Mouse (Mus musculus): Measurements from ENCODE around the gene Gpc6.

GRCm38 (mm10) chr14:117155884-117156465 lies 230.9 kb downstream of the Gpc6 start:
- TF ChIP-seq POLR2A (IDR thresholded peaks at IDR 0.05; ENCODE audit: insufficient read depth, low read depth, low read length) = no peak
- no peak for TF ChIP-seq EP300 (IDR thresholded peaks at IDR 0.05; ENCODE audit: insufficient read depth, low read depth, low read length)
